ENCODE assay signal across 7 mouse cellular contexts in the genomic region with DNA sequence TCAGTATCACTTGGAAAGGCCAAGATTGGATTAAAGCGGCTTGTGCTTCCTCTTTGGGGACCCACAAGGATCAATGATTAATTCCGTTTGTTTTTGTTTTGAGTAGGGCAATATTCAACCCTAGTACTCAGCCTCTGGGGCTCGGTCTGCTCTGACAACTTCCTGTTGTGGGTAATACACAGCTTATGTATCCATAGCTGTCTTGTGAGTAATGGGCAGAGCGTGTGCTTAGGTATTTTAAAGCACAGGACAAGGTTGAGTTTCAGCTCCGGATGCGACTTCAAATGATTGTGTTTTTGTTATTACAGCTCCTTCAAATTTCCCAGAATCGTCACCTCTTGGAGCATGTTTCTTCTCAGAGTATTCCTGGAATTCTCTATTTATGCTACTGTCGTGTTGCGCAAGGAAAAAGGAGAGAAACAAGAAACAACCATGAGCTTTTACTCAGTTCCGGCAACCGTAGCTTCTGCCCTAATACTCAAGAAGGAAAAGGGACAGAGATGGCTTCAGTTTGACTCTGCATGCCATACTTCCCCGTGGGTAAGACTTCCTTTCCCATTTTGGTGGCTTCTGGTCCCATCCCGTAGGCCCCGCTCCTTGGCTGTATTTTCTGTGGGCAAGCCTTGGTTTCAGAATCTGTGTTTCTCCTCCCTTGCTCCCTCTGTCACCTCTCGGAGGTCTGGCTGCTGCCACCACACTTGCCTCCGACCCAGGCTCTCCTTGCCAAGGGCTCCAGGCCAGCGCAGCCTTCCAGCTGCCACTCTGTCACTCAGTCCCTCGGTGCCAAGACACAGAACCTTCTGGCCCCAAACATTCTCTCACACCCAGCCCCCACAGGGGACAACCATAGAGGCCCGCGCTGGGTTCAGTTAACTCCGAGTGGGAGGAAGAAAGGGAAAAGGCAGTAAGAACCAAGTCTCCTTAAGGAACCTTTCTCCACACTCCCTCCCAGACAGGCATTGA. TPM values are rescaled to one million over a fixed set of nuclear protein-coding genes. Genes with fewer than 3 reads are reported as not detected.
DNase-seq lines count a peak whose midpoint lies in the region; ATAC-seq and TF ChIP-seq lines count a peak whose summit lies in the region.

No protein-coding gene starts in this region.

- intact Hi-C loops in left cerebral cortex, postnatal 4 days (cut with DNase I), result no loop called here

- H3K4me2 ChIP-seq in liver, embryonic 12.5 days, result no peak overlapping the region

- no peak for TF ChIP-seq CTCF in liver, adult 2 months (IDR thresholded peaks at IDR 0.05; ENCODE audit: low read depth, low read length)
- no peak for TF ChIP-seq CTCF in cerebellum, adult 2 months (IDR thresholded peaks at IDR 0.05; ENCODE audit: borderline replicate concordance, insufficient read depth, low read depth, low read length)

- WGBS in liver, adult 2 months, result 67% methylated on average over 21 of the region's 21 CpGs
- 70% methylated on average over 21 of the region's 21 CpGs for WGBS in liver, embryonic 12.5 days (ENCODE audit: insufficient replicate concordance)
- 47% methylated on average over 21 of the region's 21 CpGs for WGBS in cerebellum, adult 2 months

- H3K79me2 ChIP-seq in liver, adult 2 months (ENCODE audit: control insufficient read depth, insufficient read depth, low read length), result no peaks in the 10 kb centered on the region

- H3K9ac ChIP-seq in liver, adult 2 months (ENCODE audit: low read depth, low read length), result no peak overlapping the region
- H3K9ac ChIP-seq in liver, embryonic 12.5 days, result no peak overlapping the region

- no peak overlapping the region for H3K4me3 ChIP-seq in liver, adult 2 months (ENCODE audit: insufficient read depth, low read depth, low read length)
- no peak overlapping the region for H3K4me3 ChIP-seq in liver, embryonic 12.5 days
- no peak overlapping the region for H3K4me3 ChIP-seq in cerebellum, adult 2 months (replicated peaks; ENCODE audit: insufficient read depth, low read depth, low read length)

- DNase-seq in liver, adult 2 months (ENCODE audit: extremely low read depth, low read depth, low spot score), result peak; percentile 71
- DNase-seq in cerebellum, adult 2 months, result peak; percentile 79 to 84
- peak; percentile 80 to 86 for DNase-seq in heart, adult 9 months (ENCODE audit: low spot score in 2 of 2)
- DNase-seq in left cerebral cortex, postnatal 4 days, result peak; percentile 93
- no peak for DNase-seq in urinary bladder, adult 18-20 months (ENCODE audit: low spot score in 2 of 2)
- DNase-seq in spleen, postnatal 36 days (ENCODE audit: low spot score in 2 of 2), result no peak

- TF ChIP-seq POLR2A in liver, adult 2 months (IDR thresholded peaks at IDR 0.05; ENCODE audit: extremely low read depth, insufficient read depth, low read length), result no peak
- no peak for TF ChIP-seq POLR2A in cerebellum, adult 2 months (IDR thresholded peaks at IDR 0.05; ENCODE audit: borderline replicate concordance, insufficient read depth, low read length)

- ATAC-seq in liver, embryonic 12.5 days, result no peak

- H3K9me3 ChIP-seq in liver, embryonic 12.5 days (replicated peaks), result no peaks in the 10 kb centered on the region

- no peaks in the 10 kb centered on the region for H3K36me3 ChIP-seq in liver, adult 2 months (ENCODE audit: control insufficient read depth, insufficient read depth, low read length)
- H3K36me3 ChIP-seq in liver, embryonic 12.5 days, result no peaks in the 10 kb centered on the region

- no peaks in the 10 kb centered on the region; the same call in 1 of the 2 replicates for H3K27me3 ChIP-seq in liver, adult 2 months (ENCODE audit: control insufficient read depth, insufficient read depth, low read length)
- no peaks in the 10 kb centered on the region for H3K27me3 ChIP-seq in liver, embryonic 12.5 days (replicated peaks)
- no peaks in the 10 kb centered on the region for H3K27me3 ChIP-seq in cerebellum, adult 2 months (ENCODE audit: control insufficient read depth, insufficient read depth, low read length)

- no peak overlapping the region for H3K27ac ChIP-seq in liver, adult 2 months (replicated peaks; ENCODE audit: insufficient read depth, low read depth, low read length)
- H3K27ac ChIP-seq in liver, embryonic 12.5 days, result no peak overlapping the region
- no peak overlapping the region for H3K27ac ChIP-seq in cerebellum, adult 2 months (ENCODE audit: insufficient read depth, low read length)

- peaks cover 2% of the 10 kb centered on the region; the same call in 1 of the 2 replicates for H3K4me1 ChIP-seq in liver, adult 2 months (ENCODE audit: control insufficient read depth, insufficient read depth, low read length)
- H3K4me1 ChIP-seq in liver, embryonic 12.5 days, result no peaks in the 10 kb centered on the region
- H3K4me1 ChIP-seq in cerebellum, adult 2 months (ENCODE audit: control insufficient read depth, insufficient read depth, low read length), result peaks cover 11% of the 10 kb centered on the region

RNA-seq across cellular contexts. Expression of a gene that starts 22.8 kb away (rescaled TPM):
- 2.8 and 3.2 TPM in 2 replicates for total RNA-seq in liver, adult 2 months (2014; rRNA removed)
- polyA plus RNA-seq in liver, adult 2 months (2012; rRNA removed), result 2.5 and 2.6 TPM in 2 replicates
- polyA plus RNA-seq in liver, embryonic 12.5 days (2016; fragmentation: Nextera tagmentation; extraction: Ambion mirVana), result 6.1 and 6.9 TPM in 2 replicates
- 13.0 and 13.7 TPM in 2 replicates for polyA plus RNA-seq in cerebellum, adult 2 months (2012; rRNA removed)
- total RNA-seq in left cerebral cortex, postnatal 4 days (2021), result 10 to 100 TPM; 12.0 TPM

RNA-seq across cellular contexts. Expression of a gene that starts 24.4 kb away (rescaled TPM):
- total RNA-seq in liver, adult 2 months (2014; rRNA removed), result 3.2 and 6.3 TPM in 2 replicates
- polyA plus RNA-seq in liver, adult 2 months (2012; rRNA removed), result 1.1 and 1.6 TPM in 2 replicates
- 0.49 and 0.62 TPM in 2 replicates for polyA plus RNA-seq in liver, embryonic 12.5 days (2016; fragmentation: Nextera tagmentation; extraction: Ambion mirVana)
- 4.0 and 4.6 TPM in 2 replicates for polyA plus RNA-seq in cerebellum, adult 2 months (2012; rRNA removed)
- 1 to 10 TPM; 1.5 to 1.8 TPM for total RNA-seq in left cerebral cortex, postnatal 4 days (2021)

RNA-seq across cellular contexts. Expression of a gene that starts 36.3 kb away (rescaled TPM):
- total RNA-seq in liver, adult 2 months (2014; rRNA removed), result 10.3 and 11.7 TPM in 2 replicates
- 10.1 and 13.1 TPM in 2 replicates for polyA plus RNA-seq in liver, adult 2 months (2012; rRNA removed)
- polyA plus RNA-seq in liver, embryonic 12.5 days (2016; fragmentation: Nextera tagmentation; extraction: Ambion mirVana), result 21.8 and 24.0 TPM in 2 replicates
- polyA plus RNA-seq in cerebellum, adult 2 months (2012; rRNA removed), result 82.2 and 83.2 TPM in 2 replicates
- 100 to 1,000 TPM in 1 of 2 experiments, 10 to 100 TPM in 1; 99.3 to 102 TPM for total RNA-seq in left cerebral cortex, postnatal 4 days (2021)

Comparison
In these comparisons a context has a peak if more than half of its experiments do, and no peak if none do; other contexts are left out.
1. DNase-seq: peak in liver, adult 2 months (single experiment), cerebellum, adult 2 months (2 of 2), heart, adult 9 months (2 of 2) and left cerebral cortex, postnatal 4 days (single experiment); none in urinary bladder, adult 18-20 months (0 of 2) and spleen, postnatal 36 days (0 of 2).